Mouse (Mus musculus) myocyte (in vitro differentiated cells): ENCODE measurements at regions not wholly inside any gene's neighbourhood (a gene's known extent, or its start where the extent isn't known, plus 50 kb on each side); places are given as distances from the start of the nearest gene placed in this dataset.

Source experiments
- H3K27me3 ChIP-seq: one replicate; pipeline ENCODE4 v1.6.1; 2011; ENCODE audit not compliant: control insufficient read depth, insufficient read depth, insufficient read length
- H3K36me3 ChIP-seq: one replicate; pipeline ENCODE4 v1.6.1; 2011; ENCODE audit not compliant: control insufficient read depth, insufficient read depth
- H3K4me2 ChIP-seq: one replicate; pipeline ENCODE4 v1.6.1; 2011; ENCODE audit warnings: low read depth, control low read depth
- H3K4me3 ChIP-seq: one replicate; pipeline ENCODE4 v1.5.1; 2011; ENCODE audit warnings: mild to moderate bottlenecking, control low read depth, moderate library complexity
- H3K79me2 ChIP-seq: one replicate; pipeline ENCODE4 v1.6.1; 2011; ENCODE audit not compliant: control insufficient read depth, insufficient read depth
- H3ac ChIP-seq: one replicate; pipeline ENCODE4 v1.6.1; 2011; ENCODE audit not compliant: control insufficient read depth, insufficient read length
- CEBPB ChIP-seq: IDR thresholded peaks from 2 replicates; pipeline ENCODE4 v1.6.1; 2011; ENCODE audit warnings: mild to moderate bottlenecking, moderate library complexity; ENCODE audit not compliant: poor library complexity, insufficient read depth, severe bottlenecking
- E2F4 ChIP-seq: IDR thresholded peaks from one replicate; pipeline ENCODE4 v1.6.1; 2011; ENCODE audit warnings: mild to moderate bottlenecking, control low read depth, moderate library complexity; ENCODE audit not compliant: insufficient read depth
- MAX ChIP-seq: IDR thresholded peaks from one replicate; pipeline ENCODE4 v1.6.1; 2011; ENCODE audit warnings: low read depth, mild to moderate bottlenecking, control low read depth
- MYOD1 ChIP-seq, 3 experiments: IDR thresholded peaks; one replicate each; pipeline ENCODE4 v1.6.1; 2011; ENCODE audit warnings: control low read depth in 2 of 3, low read depth in 2 of 3, mild to moderate bottlenecking in 2 of 3, moderate library complexity in 1 of 3; ENCODE audit not compliant: insufficient read length in 2 of 3, control insufficient read depth in 1 of 3
- MYOG ChIP-seq, 3 experiments: IDR thresholded peaks; one replicate each; pipeline ENCODE4 v1.6.1; 2011; ENCODE audit warnings: control low read depth in 2 of 3, low read depth in 2 of 3, mild to moderate bottlenecking in 2 of 3; ENCODE audit not compliant: insufficient read length in 2 of 3, control insufficient read depth in 1 of 3, insufficient read depth in 1 of 3
- POLR2A ChIP-seq: IDR thresholded peaks from one replicate; pipeline ENCODE4 v1.6.1; 2011; ENCODE audit warnings: low read depth, mild to moderate bottlenecking, control low read depth, moderate library complexity; ENCODE audit not compliant: insufficient read length
- POLR2AphosphoS2 ChIP-seq: IDR thresholded peaks from one replicate; pipeline ENCODE4 v1.6.1; 2011; ENCODE audit warnings: low read depth, control low read depth; ENCODE audit not compliant: insufficient read length
- REST ChIP-seq: IDR thresholded peaks from one replicate; pipeline ENCODE4 v1.6.1; 2011; ENCODE audit warnings: mild to moderate bottlenecking, control low read depth, moderate library complexity; ENCODE audit not compliant: insufficient read depth, insufficient read length
- SRF ChIP-seq: IDR thresholded peaks from one replicate; pipeline ENCODE4 v1.6.1; 2011; ENCODE audit warnings: low read depth; ENCODE audit not compliant: control insufficient read depth, insufficient read length
- TCF12 ChIP-seq: IDR thresholded peaks from one replicate; pipeline ENCODE4 v1.6.1; 2011; ENCODE audit warnings: mild to moderate bottlenecking, control low read depth; ENCODE audit not compliant: poor library complexity, insufficient read depth, severe bottlenecking
- TCF3 ChIP-seq: IDR thresholded peaks from one replicate; pipeline ENCODE4 v1.6.1; 2011; ENCODE audit warnings: low read depth, control low read depth; ENCODE audit not compliant: insufficient read length
- USF1 ChIP-seq: IDR thresholded peaks from one replicate; pipeline ENCODE4 v1.6.1; 2011; ENCODE audit warnings: low read depth, mild to moderate bottlenecking, control low read depth, moderate library complexity

- Histone ChIP-seq H3K4me2 (peak overlapping the region; percentile 31), H3K27me3 (no peaks in the 10 kb centered on the region), H3K4me3 (no peak overlapping the region), H3K79me2 (peaks cover 10% of the 10 kb centered on the region), H3K36me3 (no peaks in the 10 kb centered on the region), H3ac (no peak overlapping the region)
- TF ChIP-seq USF1: no peak
- peak; percentile 94 for TF ChIP-seq CEBPB
These were observed 353.7 kb upstream of the Ubash3b start for GRCm38 (mm10) chr9:41515192-41515591.

- Histone ChIP-seq H3K36me3 (no peaks in the 10 kb centered on the region), H3K4me3 (no peak overlapping the region), H3ac (no peak overlapping the region), H3K27me3 (no peaks in the 10 kb centered on the region), H3K4me2 (peak overlapping the region; percentile 48), H3K79me2 (peaks cover 9% of the 10 kb centered on the region)
- TF ChIP-seq E2F4 (no peak), MAX (no peak), MYOG (IDR thresholded peaks at IDR 0.05; ENCODE audit: control insufficient read depth in 1 of 3, insufficient read depth in 1 of 3, insufficient read length in 2 of 3, low read depth in 2 of 3) (no peak), REST (no peak), POLR2A (no peak), TCF12 (no peak), MYOD1 (IDR thresholded peaks at IDR 0.05; ENCODE audit: control insufficient read depth in 1 of 3, insufficient read length in 2 of 3, low read depth in 2 of 3) (no peak)
These were observed 352.2 kb upstream of the Ubash3b start for GRCm38 (mm10) chr9:41513701-41514100.

DNA sequence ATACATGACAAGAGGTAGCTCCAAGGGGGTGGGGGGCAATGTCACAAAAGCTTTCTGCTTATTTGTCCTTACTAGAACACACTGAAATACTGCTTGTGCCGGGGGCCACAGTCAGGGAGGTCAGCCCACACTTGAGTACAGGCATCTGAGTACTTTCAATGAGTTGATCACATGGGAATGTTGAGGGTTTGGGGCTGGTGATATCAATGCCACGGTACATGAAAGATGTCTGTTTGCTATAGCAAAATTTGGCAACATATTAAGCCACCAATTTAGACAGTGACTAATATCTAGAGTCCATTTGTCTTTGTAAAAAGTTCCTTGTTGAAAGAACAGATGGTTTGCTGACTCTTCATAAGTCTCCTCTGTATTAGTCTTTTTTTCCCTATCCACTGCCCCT, 348.1 kb upstream of the Ubash3b start:
- TF ChIP-seq POLR2A (no peak), TCF12 (no peak), USF1 (no peak), SRF (no peak), MAX (no peak), MYOG (IDR thresholded peaks at IDR 0.05; ENCODE audit: control insufficient read depth in 1 of 3, insufficient read depth in 1 of 3, insufficient read length in 2 of 3, low read depth in 2 of 3) (no peak), POLR2AphosphoS2 (no peak), CEBPB (no peak), MYOD1 (IDR thresholded peaks at IDR 0.05; ENCODE audit: control insufficient read depth in 1 of 3, insufficient read length in 2 of 3, low read depth in 2 of 3) (no peak), TCF3 (no peak), REST (no peak), E2F4 (no peak)
- H3K36me3 ChIP-seq: no peaks in the 10 kb centered on the region

DNA sequence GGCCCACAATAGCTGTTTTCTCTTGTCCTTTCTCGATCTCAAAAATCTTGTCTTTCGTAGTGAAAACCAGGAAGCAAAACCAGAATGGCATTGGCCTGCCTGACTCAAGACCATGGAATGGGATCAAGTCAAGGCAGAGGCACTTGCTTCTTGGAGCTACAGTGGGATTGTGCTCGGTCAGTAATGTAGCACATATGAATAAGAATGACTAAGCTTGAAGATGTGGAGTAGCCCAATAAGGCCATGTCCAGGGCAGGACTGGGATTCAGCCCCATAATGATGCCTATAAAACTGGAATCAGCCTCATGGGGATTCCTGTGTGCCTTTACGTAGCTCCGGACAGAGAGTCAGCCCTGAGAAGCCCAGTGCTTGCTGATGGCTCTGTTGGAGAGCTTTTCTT, 347.2 kb upstream of the Ubash3b start:
- Histone ChIP-seq H3K79me2 (peaks cover 7% of the 10 kb centered on the region), H3ac (no peak overlapping the region), H3K27me3 (no peaks in the 10 kb centered on the region), H3K4me3 (no peak overlapping the region), H3K36me3 (no peaks in the 10 kb centered on the region), H3K4me2 (peak overlapping the region; percentile 49)
- no peak for TF ChIP-seq MAX
- no peak for TF ChIP-seq E2F4
- no peak for TF ChIP-seq TCF12
- TF ChIP-seq MYOD1 (IDR thresholded peaks at IDR 0.05; ENCODE audit: control insufficient read depth in 1 of 3, insufficient read length in 2 of 3, low read depth in 2 of 3): no peak
- TF ChIP-seq MYOG (IDR thresholded peaks at IDR 0.05; ENCODE audit: control insufficient read depth in 1 of 3, insufficient read depth in 1 of 3, insufficient read length in 2 of 3, low read depth in 2 of 3): no peak
- TF ChIP-seq USF1: no peak
- no peak for TF ChIP-seq SRF

More for the DNA sequence above, 348.1 kb upstream of the Ubash3b start:
- no peak overlapping the region for H3K4me3 ChIP-seq
- H3K79me2 ChIP-seq: peaks cover 7% of the 10 kb centered on the region
- no peak overlapping the region for H3ac ChIP-seq
- peak overlapping the region; percentile 49 for H3K4me2 ChIP-seq
- no peaks in the 10 kb centered on the region for H3K27me3 ChIP-seq

- Histone ChIP-seq H3ac (no peak overlapping the region), H3K27me3 (no peaks in the 10 kb centered on the region)
- no peak for TF ChIP-seq REST
- TF ChIP-seq MYOD1 (IDR thresholded peaks at IDR 0.05; ENCODE audit: control insufficient read depth in 1 of 3, insufficient read length in 2 of 3, low read depth in 2 of 3): no peak
- no peak for TF ChIP-seq MAX
- TF ChIP-seq TCF12: no peak
- no peak for TF ChIP-seq TCF3
- no peak for TF ChIP-seq CEBPB
- no peak for TF ChIP-seq POLR2A
- no peak for TF ChIP-seq E2F4
- TF ChIP-seq POLR2AphosphoS2: no peak
- no peak for TF ChIP-seq SRF
- TF ChIP-seq USF1: no peak
- TF ChIP-seq MYOG (IDR thresholded peaks at IDR 0.05; ENCODE audit: control insufficient read depth in 1 of 3, insufficient read depth in 1 of 3, insufficient read length in 2 of 3, low read depth in 2 of 3): no peak
These were observed 336.8 kb upstream of the Ubash3b start for GRCm38 (mm10) chr9:41498326-41498725.

More at GRCm38 (mm10) chr9:41498326-41498725, 336.8 kb upstream of the Ubash3b start:
- Histone ChIP-seq H3K79me2 (no peaks in the 10 kb centered on the region), H3K4me2 (no peak overlapping the region), H3K4me3 (no peak overlapping the region), H3K36me3 (peaks cover 12% of the 10 kb centered on the region)
